Mouse (Mus musculus) megakaryocyte, embryonic 14.5 days (primary cell): ENCODE data around the gene AU040320. TPM values are rescaled to one million over a fixed set of nuclear protein-coding genes. Genes with fewer than 3 reads are reported as not detected.

Source experiments
- H3K27me3 ChIP-seq: replicated peaks from 2 replicates; pipeline ENCODE3; 2012; ENCODE audit warnings: inconsistent platforms
- H3K36me3 ChIP-seq: replicated peaks from 2 replicates; pipeline ENCODE3; 2012; ENCODE audit warnings: low read length, inconsistent platforms, mixed read lengths
- H3K4me1 ChIP-seq: 2 replicates; pipeline ENCODE4 v1.6.1; 2012; ENCODE audit warnings: inconsistent platforms
- H3K4me3 ChIP-seq: replicated peaks from 2 replicates; pipeline ENCODE3; 2012; ENCODE audit warnings: moderate library complexity, mild to moderate bottlenecking, inconsistent platforms
- H3K9me3 ChIP-seq: 2 replicates; pipeline ENCODE4 v1.6.1; 2012; ENCODE audit warnings: inconsistent platforms
- FLI1 ChIP-seq: IDR thresholded peaks from 2 replicates; pipeline ENCODE4 v1.6.1; 2012; ENCODE audit warnings: low read length, inconsistent platforms, mixed read lengths
- GATA1 ChIP-seq: IDR thresholded peaks from 3 replicates; pipeline ENCODE4 v1.6.1; 2012; ENCODE audit warnings: mixed read lengths, low read length, inconsistent platforms, borderline replicate concordance
- polyA plus RNA-seq: library from polyadenylated mRNA; stranded (reverse); fragments of >175 nt; gene quantifications from 2 replicates; pipeline ENCODE4 v1.2.3, GENCODE M21; 2012; ENCODE audit warnings: low replicate concordance; ENCODE audit not compliant: insufficient read depth

The AU040320 gene
- polyA plus RNA-seq, 1 experiment, result 18.6 TPM

- peaks cover 18% of the 10 kb centered on the region for H3K4me1 ChIP-seq
- H3K36me3 ChIP-seq, result peaks cover 66% of the 10 kb centered on the region
- no peaks in the 10 kb centered on the region for H3K27me3 ChIP-seq
- H3K4me3 ChIP-seq, result no peak overlapping the region
- TF ChIP-seq FLI1 (no peak), GATA1 (no peak)
- no peaks in the 10 kb centered on the region for H3K9me3 ChIP-seq
Observed at GRCm38 (mm10) chr4:126885953-126886352, 132.6 kb downstream of the AU040320 start.

GRCm38 (mm10) chr4:126889879-126890278, 136.5 kb downstream of the AU040320 start:
- peaks cover 75% of the 10 kb centered on the region for H3K36me3 ChIP-seq
- no peaks in the 10 kb centered on the region for H3K9me3 ChIP-seq
- peaks cover 20% of the 10 kb centered on the region for H3K4me1 ChIP-seq
- peak overlapping the region; percentile 84 for H3K4me3 ChIP-seq
- TF ChIP-seq FLI1 (no peak), GATA1 (no peak)
- no peaks in the 10 kb centered on the region for H3K27me3 ChIP-seq

Other genes with a start within 250 kb of the AU040320 start
- gene Ago4, start 220.1 kb upstream of the AU040320 start, polyA plus RNA-seq, result 0.02 TPM in 1 of 2 replicates, not detected in the other
- gene Clspn, start 196.6 kb upstream of the AU040320 start, polyA plus RNA-seq, result 1.7 TPM in 1 of 2 replicates, not detected in the other
- gene 5730409E04Rik, start 143.7 kb upstream of the AU040320 start, polyA plus RNA-seq, result 0.07 TPM in 1 of 2 replicates, not detected in the other
- gene Psmb2, start 75.9 kb upstream of the AU040320 start, polyA plus RNA-seq, result 40.3 and 113 TPM in 2 replicates
- not detected in 2 replicates for gene Tfap2e, start 17.3 kb upstream of the AU040320 start, polyA plus RNA-seq
- 33.6 and 37.4 TPM in 2 replicates for gene Ncdn, start 106 bp upstream of the AU040320 start, polyA plus RNA-seq
- 0.69 TPM in 1 of 2 replicates, not detected in the other for gene Zmym4, start 214.6 kb downstream of the AU040320 start, polyA plus RNA-seq